Mouse (Mus musculus): ENCODE results near the gene Tnf. TPM values are rescaled to one million over a fixed set of nuclear protein-coding genes. Genes with fewer than 3 reads are reported as not detected.

Gene Tnf
- polyA plus RNA-seq, 1 experiment from 2014 or later: not detected

- ChIA-PET CTCF (interaction anchor here (0.8 to 20.7 kb wide), 4 partner anchors 9 to 71 kb away, joined by 3 to 239 read pairs (median 30); partner anchors contain the start of gene Aif1), POLR2A (interaction anchor here (0.7 to 4.0 kb wide), 8 partner anchors 9 to 116 kb away, joined by 3 to 21 read pairs (median 4); partner anchors contain the start of genes D17H6S53E and Prrc2a)
- in situ Hi-C loops (cut with MboI; ENCODE audit: low pct_unique_long_range_greater_than_20kb): loop anchor here (10.0 kb wide), 1 partner anchor 397 kb away; no protein-coding TSS in a partner anchor
- ATAC-seq: peak; percentile 26
- TF ChIP-seq CTCF (IDR thresholded peaks at IDR 0.05): no peak
- H3K27me3 ChIP-seq: no peaks in the 10 kb centered on the region
- no peak for DNase-seq (ENCODE audit: low read depth, low spot score)
These were observed 40.5 kb upstream of the Tnf start for GRCm38 (mm10) chr17:35242015-35242941.

- peak; percentile 88 for DNase-seq (ENCODE audit: low read depth, low spot score)
These were observed 39.7 kb upstream of the Tnf start, which contains the start of gene Ddx39b for GRCm38 (mm10) chr17:35241305-35242014. TSS of gene Ddx39b (plus strand) at chr17:35241746.

GRCm38 (mm10) chr17:35240384-35241304 lies 38.8 kb upstream of the Tnf start:
- in situ Hi-C loops (cut with MboI; ENCODE audit: low pct_unique_long_range_greater_than_20kb): loop anchor here (10.0 kb wide), 1 partner anchor 396 kb away; no protein-coding TSS in a partner anchor
- POLR2A ChIA-PET: interaction anchor here (0.7 to 4.0 kb wide), 5 partner anchors 11 to 239 kb away, joined by 3 to 21 read pairs (median 3); partner anchors contain the start of gene Prrc2a
- ATAC-seq (no peak), DNase-seq (ENCODE audit: low read depth, low spot score) (no peak)
- H3K27me3 ChIP-seq: no peaks in the 10 kb centered on the region
- CTCF ChIA-PET: interaction anchor here (0.6 to 20.7 kb wide), 7 partner anchors 8 to 78 kb away, joined by 3 to 239 read pairs (median 3); partner anchors contain the start of gene Aif1
- no peak for TF ChIP-seq CTCF (IDR thresholded peaks at IDR 0.05)

More at GRCm38 (mm10) chr17:35241305-35242014, 39.7 kb upstream of the Tnf start, which contains the start of gene Ddx39b:
- TF ChIP-seq CTCF (IDR thresholded peaks at IDR 0.05): no peak
- ChIA-PET CTCF (interaction anchor here (0.8 to 20.7 kb wide), 5 partner anchors 9 to 71 kb away, joined by 3 to 239 read pairs (median 4); partner anchors contain the start of gene Aif1), POLR2A (interaction anchor here (0.7 to 4.0 kb wide), 10 partner anchors 9 to 240 kb away, joined by 3 to 21 read pairs (median 4); partner anchors contain the start of genes D17H6S53E and Prrc2a)
- H3K27me3 ChIP-seq: no peaks in the 10 kb centered on the region
- in situ Hi-C loops (cut with MboI; ENCODE audit: low pct_unique_long_range_greater_than_20kb): loop anchor here (10.0 kb wide), 1 partner anchor 397 kb away; no protein-coding TSS in a partner anchor
- ATAC-seq: peak; percentile 66

GRCm38 (mm10) chr17:35239700-35240099 lies 37.9 kb upstream of the Tnf start:
- ChIA-PET CTCF (interaction anchor here (0.6 to 20.7 kb wide), 3 partner anchors 61 to 77 kb away, joined by 3 to 239 read pairs (median 3); partner anchors contain the start of gene Aif1), POLR2A (interaction anchor here (0.5 to 4.0 kb wide), 2 partner anchors 12 to 35 kb away, joined by 3 to 21 read pairs; no protein-coding TSS in a partner anchor)
- no peaks in the 10 kb centered on the region for H3K27me3 ChIP-seq
- TF ChIP-seq CTCF (IDR thresholded peaks at IDR 0.05): no peak
- no peak for ATAC-seq
- in situ Hi-C loops (cut with MboI; ENCODE audit: low pct_unique_long_range_greater_than_20kb): loop anchor here (10.0 kb wide), 2 partner anchors 225 to 395 kb away; partner anchors contain the start of gene Vwa7
- no peak for DNase-seq (ENCODE audit: low read depth, low spot score)

GRCm38 (mm10) chr17:35237504-35237903 lies 35.7 kb upstream of the Tnf start:
- ATAC-seq (no peak), DNase-seq (ENCODE audit: low read depth, low spot score) (no peak)
- ChIA-PET POLR2A (no interaction called here), CTCF (interaction anchor here (20.7 kb wide), 1 partner anchor 67 kb away, joined by 239 read pairs; the partner anchor contains the start of gene Aif1)
- in situ Hi-C loops (cut with MboI; ENCODE audit: low pct_unique_long_range_greater_than_20kb): loop anchor here (10.0 kb wide), 1 partner anchor 223 kb away; the partner anchor contains the start of gene Vwa7
- no peaks in the 10 kb centered on the region for H3K27me3 ChIP-seq
- TF ChIP-seq CTCF (IDR thresholded peaks at IDR 0.05): no peak

- in situ Hi-C loops (cut with MboI; ENCODE audit: low pct_unique_long_range_greater_than_20kb): loop anchor here (10.0 kb wide), 1 partner anchor 222 kb away; the partner anchor contains the start of gene Vwa7
- CTCF ChIA-PET: interaction anchor here (20.7 kb wide), 1 partner anchor 66 kb away, joined by 239 read pairs; the partner anchor contains the start of gene Aif1
- no peak for ATAC-seq
- TF ChIP-seq CTCF (IDR thresholded peaks at IDR 0.05): no peak
- POLR2A ChIA-PET: no interaction called here
- no peaks in the 10 kb centered on the region for H3K27me3 ChIP-seq
- no peak for DNase-seq (ENCODE audit: low read depth, low spot score)
These were observed 35.2 kb upstream of the Tnf start for GRCm38 (mm10) chr17:35236996-35237395.

GRCm38 (mm10) chr17:35236390-35236746 lies 34.6 kb upstream of the Tnf start:
- no peaks in the 10 kb centered on the region for H3K27me3 ChIP-seq
- POLR2A ChIA-PET: no interaction called here
- ATAC-seq (peak; percentile 60), DNase-seq (ENCODE audit: low read depth, low spot score) (no peak)
- no peak for TF ChIP-seq CTCF (IDR thresholded peaks at IDR 0.05)
- CTCF ChIA-PET: interaction anchor here (20.7 kb wide), 1 partner anchor 65 kb away, joined by 239 read pairs; the partner anchor contains the start of gene Aif1
- in situ Hi-C loops (cut with MboI; ENCODE audit: low pct_unique_long_range_greater_than_20kb): loop anchor here (10.0 kb wide), 1 partner anchor 222 kb away; the partner anchor contains the start of gene Vwa7

- peak; percentile 83 for DNase-seq (ENCODE audit: low read depth, low spot score)
- POLR2A ChIA-PET: no interaction called here
- peak; percentile 49 for ATAC-seq
- no peaks in the 10 kb centered on the region for H3K27me3 ChIP-seq
- CTCF ChIA-PET: interaction anchor here (1.8 to 20.7 kb wide), 2 partner anchors 57 to 65 kb away, joined by 5 to 239 read pairs; partner anchors contain the start of gene Aif1
- in situ Hi-C loops (cut with MboI; ENCODE audit: low pct_unique_long_range_greater_than_20kb): loop anchor here (10.0 kb wide), 1 partner anchor 221 kb away; the partner anchor contains the start of gene Vwa7
- TF ChIP-seq CTCF (IDR thresholded peaks at IDR 0.05): no peak
These were observed 34.0 kb upstream of the Tnf start, which contains the start of gene Nfkbil1 for GRCm38 (mm10) chr17:35235614-35236389. TSS of gene Nfkbil1 (minus strand) at chr17:35235792.
